Mouse (Mus musculus): ENCODE measurements around the gene Sorcs1. TPM values are rescaled to one million over a fixed set of nuclear protein-coding genes. Genes with fewer than 3 reads are reported as not detected.

Gene Sorcs1
- not detected for polyA plus RNA-seq (2017; shearing (Covaris generic))

GRCm38 (mm10) chr19:50677903-50678896 lies at the start of gene Sorcs1:
TSS of gene Sorcs1 (minus strand) at chr19:50678646.

All from inflammation-experienced regulatory T-cells, adult 16 weeks (primary cell).